Mouse (Mus musculus) heart, embryonic 10.5 days (tissue): Measurements from ENCODE around the gene Gabbr2. TPM values are rescaled to one million over a fixed set of nuclear protein-coding genes. Genes with fewer than 3 reads are reported as not detected.

Experiments used
- DNase-seq: peaks from one replicate; pipeline ENCODE4 v3.0.0-alpha.2; 2017; ENCODE audit warnings: low spot score
- H3K27ac ChIP-seq: fragments of 300-500 bp; sonication (generic); 2 replicates; pipeline ENCODE4 v1.5.1; 2016; ENCODE audit warnings: mild to moderate bottlenecking
- H3K27me3 ChIP-seq: fragments of 300-500 bp; sonication (generic); 2 replicates; pipeline ENCODE4 v1.6.1; 2016; ENCODE audit warnings: mild to moderate bottlenecking; ENCODE audit not compliant: poor library complexity, insufficient read depth, severe bottlenecking
- H3K36me3 ChIP-seq: fragments of 300-500 bp; sonication (generic); 2 replicates; pipeline ENCODE4 v1.6.1; 2016; ENCODE audit warnings: mild to moderate bottlenecking, moderate library complexity
- H3K4me1 ChIP-seq: fragments of 300-500 bp; sonication (generic); 2 replicates; pipeline ENCODE4 v1.6.1; 2016; ENCODE audit warnings: mild to moderate bottlenecking
- H3K4me3 ChIP-seq: fragments of 300-500 bp; sonication (generic); 2 replicates; pipeline ENCODE4 v1.5.1; 2016; ENCODE audit warnings: mild to moderate bottlenecking, moderate library complexity
- H3K9me3 ChIP-seq: fragments of 300-500 bp; sonication (generic); 2 replicates; pipeline ENCODE4 v1.6.1; 2016; ENCODE audit warnings: mild to moderate bottlenecking, moderate library complexity
- WGBS: fragments of 180-500 bp; shearing (Covaris S2); methylation state at CpG from one replicate; pipeline ENCODE4 v1.1.7; 2016; 5-methylcytosine and 5-hydroxymethylcytosine counted together
- polyA plus RNA-seq: library from polyadenylated mRNA; unstranded; fragments of >200 nt; fragmentation: Nextera tagmentation; extraction: Ambion mirVana; gene quantifications from 2 replicates; pipeline ENCODE4 v1.2.1, GENCODE M21; 2016

Gabbr2 gene
- polyA plus RNA-seq, 1 experiment from 2014 or later, result 0.13 TPM

GRCm38 (mm10) chr4:46754407-46755194, 237.1 kb downstream of the Gabbr2 start:
- 33% methylated on average over 6 of the region's 6 CpGs for WGBS
- no peak overlapping the region for H3K4me3 ChIP-seq
- H3K27ac ChIP-seq, result no peak overlapping the region
- H3K36me3 ChIP-seq, result no peaks in the 10 kb centered on the region
- peaks cover 3% of the 10 kb centered on the region; the same call in 1 of the 2 replicates for H3K4me1 ChIP-seq
- peaks cover 10% of the 10 kb centered on the region; the same call in 1 of the 2 replicates for H3K27me3 ChIP-seq
- no peaks in the 10 kb centered on the region for H3K9me3 ChIP-seq
- DNase-seq, result no peak

GRCm38 (mm10) chr4:46752306-46752705, 239.4 kb downstream of the Gabbr2 start:
- Histone ChIP-seq H3K9me3 (no peaks in the 10 kb centered on the region), H3K4me3 (no peak overlapping the region), H3K4me1 (peaks cover 3% of the 10 kb centered on the region; the same call in 1 of the 2 replicates), H3K36me3 (no peaks in the 10 kb centered on the region), H3K27ac (no peak overlapping the region), H3K27me3 (0 out of 2 replicates have a peak, but pooled peaks cover 3% of the 10 kb centered on the region)
- WGBS, result 72% methylated on average over 4 of the region's 4 CpGs
- no peak for DNase-seq

- Histone ChIP-seq H3K27me3 (peaks cover 18% of the 10 kb centered on the region; the same call in 1 of the 2 replicates), H3K4me1 (peaks cover 7% of the 10 kb centered on the region; the same call in 1 of the 2 replicates), H3K27ac (no peak overlapping the region), H3K36me3 (no peaks in the 10 kb centered on the region), H3K4me3 (no peak overlapping the region), H3K9me3 (no peaks in the 10 kb centered on the region)
- WGBS, result 85% methylated on average over 8 of the region's 8 CpGs
- DNase-seq, result no peak
These were observed 242.7 kb downstream of the Gabbr2 start for GRCm38 (mm10) chr4:46749015-46749414.

- DNase-seq, result no peak
- H3K27ac ChIP-seq, result no peak overlapping the region
- peaks cover 18% of the 10 kb centered on the region; the same call in 1 of the 2 replicates for H3K27me3 ChIP-seq
- H3K36me3 ChIP-seq, result no peaks in the 10 kb centered on the region
- no peak overlapping the region for H3K4me3 ChIP-seq
- peaks cover 10% of the 10 kb centered on the region; the same call in 1 of the 2 replicates for H3K4me1 ChIP-seq
- WGBS, result 39% methylated on average over 14 of the region's 14 CpGs
- H3K9me3 ChIP-seq, result no peaks in the 10 kb centered on the region
These were observed 244.5 kb downstream of the Gabbr2 start for GRCm38 (mm10) chr4:46747007-46747746.

DNA sequence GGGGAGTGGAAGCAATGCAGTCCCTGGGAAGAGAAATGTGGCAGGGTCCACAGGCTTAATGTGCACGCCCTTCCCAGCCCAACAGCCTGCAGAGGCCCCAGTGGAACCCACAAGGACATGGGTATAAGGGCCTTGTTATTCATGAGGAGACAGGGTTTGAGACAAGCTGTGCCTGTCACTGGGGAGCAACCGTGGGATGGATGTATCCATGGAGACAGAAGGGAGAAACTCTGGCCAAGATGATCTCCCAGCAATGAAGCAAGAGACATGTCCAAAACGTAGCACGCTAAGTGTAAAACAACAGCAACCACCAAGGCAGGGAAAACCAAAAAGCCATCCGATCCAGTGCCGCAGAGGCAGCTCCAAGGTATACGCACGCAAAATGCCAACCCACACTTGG, 246.1 kb downstream of the Gabbr2 start:
- Histone ChIP-seq H3K4me3 (no peak overlapping the region), H3K9me3 (no peaks in the 10 kb centered on the region), H3K27me3 (peaks cover 30% of the 10 kb centered on the region; the same call in 1 of the 2 replicates), H3K36me3 (no peaks in the 10 kb centered on the region), H3K4me1 (peaks cover 10% of the 10 kb centered on the region; the same call in 1 of the 2 replicates), H3K27ac (no peak overlapping the region)
- 83% methylated on average over 8 of the region's 8 CpGs for WGBS
- no peak for DNase-seq

GRCm38 (mm10) chr4:46744583-46745155, 247.0 kb downstream of the Gabbr2 start:
- H3K9me3 ChIP-seq, result no peaks in the 10 kb centered on the region
- 67% methylated on average over 7 of the region's 7 CpGs for WGBS
- no peak for DNase-seq
- H3K36me3 ChIP-seq, result no peaks in the 10 kb centered on the region
- H3K27me3 ChIP-seq, result peaks cover 30% of the 10 kb centered on the region; the same call in 1 of the 2 replicates
- peaks cover 10% of the 10 kb centered on the region; the same call in 1 of the 2 replicates for H3K4me1 ChIP-seq
- H3K4me3 ChIP-seq, result no peak overlapping the region
- H3K27ac ChIP-seq, result no peak overlapping the region

- Histone ChIP-seq H3K9me3 (no peaks in the 10 kb centered on the region), H3K27me3 (peaks cover 30% of the 10 kb centered on the region; the same call in 1 of the 2 replicates), H3K4me3 (no peak overlapping the region), H3K27ac (no peak overlapping the region), H3K36me3 (no peaks in the 10 kb centered on the region), H3K4me1 (peaks cover 10% of the 10 kb centered on the region; the same call in 1 of the 2 replicates)
- WGBS, result 39% methylated on average over 2 of the region's 2 CpGs
- DNase-seq, result no peak
These were observed 249.1 kb downstream of the Gabbr2 start for GRCm38 (mm10) chr4:46742601-46743000.

GRCm38 (mm10) chr4:46736910-46737511, 254.7 kb downstream of the Gabbr2 start:
- Histone ChIP-seq H3K27ac (no peak overlapping the region), H3K4me3 (no peak overlapping the region), H3K36me3 (no peaks in the 10 kb centered on the region), H3K9me3 (no peaks in the 10 kb centered on the region), H3K27me3 (peaks cover 30% of the 10 kb centered on the region; the same call in 1 of the 2 replicates), H3K4me1 (peaks cover 9% of the 10 kb centered on the region; the same call in 1 of the 2 replicates)
- DNase-seq, result no peak
- WGBS, result 30% methylated on average over 9 of the region's 9 CpGs

GRCm38 (mm10) chr4:46734906-46735305, 256.8 kb downstream of the Gabbr2 start:
- Histone ChIP-seq H3K27ac (no peak overlapping the region), H3K36me3 (no peaks in the 10 kb centered on the region), H3K4me3 (no peak overlapping the region), H3K27me3 (peaks cover 24% of the 10 kb centered on the region), H3K4me1 (peaks cover 9% of the 10 kb centered on the region; the same call in 1 of the 2 replicates), H3K9me3 (no peaks in the 10 kb centered on the region)
- WGBS, result 66% methylated on average over 5 of the region's 5 CpGs
- no peak for DNase-seq

DNA sequence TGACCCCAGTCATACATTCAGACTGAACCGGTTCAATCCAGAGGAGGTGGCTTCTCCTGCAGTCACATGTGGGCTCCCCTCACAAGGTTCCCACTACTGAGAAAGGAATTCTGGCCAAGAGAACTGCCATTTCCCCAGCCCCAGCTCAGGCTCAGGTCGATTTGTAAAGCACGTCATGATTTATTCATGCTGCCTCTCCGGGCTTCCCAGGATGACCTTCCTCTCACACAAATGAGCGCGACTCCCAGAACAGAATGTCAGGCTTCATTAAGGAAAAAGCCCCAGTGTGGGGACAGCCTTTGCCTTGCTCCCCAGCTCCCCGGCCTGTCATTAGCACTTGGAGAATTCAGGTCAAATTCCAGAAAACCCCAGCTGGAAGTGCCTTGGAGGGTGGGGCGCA, 260.1 kb downstream of the Gabbr2 start:
- WGBS, result 28% methylated on average over 8 of the region's 8 CpGs

DNA sequence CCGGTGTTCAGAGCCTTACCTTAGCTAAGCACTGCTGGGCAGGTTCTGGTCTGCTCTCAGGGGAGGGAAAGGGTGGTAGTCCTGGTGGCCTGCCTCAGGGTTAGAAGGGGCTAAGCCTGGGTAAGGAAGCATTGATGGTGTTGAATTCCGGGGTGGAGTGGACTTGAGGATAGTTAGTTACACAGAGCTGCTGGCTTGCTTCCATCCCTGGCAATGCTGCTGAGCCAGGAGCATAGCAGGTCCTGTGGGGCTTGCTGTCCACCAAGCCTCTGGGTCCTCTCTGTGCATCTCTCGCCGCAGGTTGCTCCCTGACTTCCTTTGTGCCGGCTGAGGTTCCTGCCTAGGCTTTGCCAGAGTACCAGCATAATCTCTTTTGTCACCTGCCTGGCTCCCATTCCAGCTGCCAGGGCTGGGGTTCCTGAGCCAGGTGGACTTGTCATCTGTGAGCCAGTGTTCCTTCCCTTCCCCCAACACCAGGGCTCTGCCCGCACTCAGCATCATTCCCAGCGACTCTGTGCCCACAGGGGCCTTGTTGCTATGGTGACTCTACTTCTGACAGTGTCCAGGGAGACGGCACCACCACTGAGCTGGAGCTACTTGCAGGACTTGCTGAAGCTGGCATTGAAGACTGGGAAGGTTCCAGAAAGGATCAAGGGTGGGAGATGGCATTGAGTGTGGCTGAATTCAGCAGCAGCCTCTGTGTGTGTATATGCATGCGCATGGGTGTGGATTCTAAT, 262.2 kb downstream of the Gabbr2 start:
- no peak overlapping the region for H3K4me3 ChIP-seq
- H3K36me3 ChIP-seq, result no peaks in the 10 kb centered on the region
- peaks cover 33% of the 10 kb centered on the region for H3K27me3 ChIP-seq
- 71% methylated on average over 9 of the region's 9 CpGs for WGBS
- no peak overlapping the region for H3K27ac ChIP-seq
- H3K9me3 ChIP-seq, result no peaks in the 10 kb centered on the region
- DNase-seq, result no peak
- peaks cover 20% of the 10 kb centered on the region; the same call in 1 of the 2 replicates for H3K4me1 ChIP-seq

More for the DNA sequence above, 260.1 kb downstream of the Gabbr2 start:
- no peak overlapping the region for H3K4me3 ChIP-seq
- peaks cover 21% of the 10 kb centered on the region for H3K4me1 ChIP-seq
- no peak overlapping the region for H3K27ac ChIP-seq
- H3K36me3 ChIP-seq, result no peaks in the 10 kb centered on the region
- DNase-seq, result no peak
- no peaks in the 10 kb centered on the region for H3K9me3 ChIP-seq
- H3K27me3 ChIP-seq, result peaks cover 30% of the 10 kb centered on the region

DNA sequence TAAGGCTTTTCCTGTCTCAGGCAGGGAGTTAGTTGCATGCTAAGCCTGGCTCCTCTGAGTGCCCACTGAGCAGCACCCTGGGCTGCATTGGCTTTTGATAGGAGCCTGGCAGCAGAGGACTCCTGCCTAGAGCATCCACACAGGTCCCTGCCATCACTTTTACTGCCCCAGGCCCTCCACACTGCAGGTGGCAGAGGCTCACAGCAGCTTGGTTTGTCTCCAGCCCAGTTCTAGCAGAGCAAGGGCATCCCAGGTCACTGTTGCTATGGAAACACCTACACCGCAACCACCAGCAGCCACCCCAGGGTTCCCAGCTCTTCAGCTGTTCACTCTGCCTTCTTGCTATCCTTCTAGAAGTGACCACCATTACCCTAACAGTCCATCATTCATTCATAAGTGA, 263.4 kb downstream of the Gabbr2 start:
- H3K4me3 ChIP-seq, result no peak overlapping the region
- H3K27me3 ChIP-seq, result peaks cover 25% of the 10 kb centered on the region
- no peak overlapping the region for H3K27ac ChIP-seq
- WGBS, result 44% methylated on average over 1 of the region's 1 CpGs
- H3K4me1 ChIP-seq, result peaks cover 20% of the 10 kb centered on the region; the same call in 1 of the 2 replicates
- no peaks in the 10 kb centered on the region for H3K36me3 ChIP-seq
- DNase-seq, result no peak
- no peaks in the 10 kb centered on the region for H3K9me3 ChIP-seq
